Comparison of ENCODE assay signal across 9 mouse cellular contexts in the genomic region with DNA sequence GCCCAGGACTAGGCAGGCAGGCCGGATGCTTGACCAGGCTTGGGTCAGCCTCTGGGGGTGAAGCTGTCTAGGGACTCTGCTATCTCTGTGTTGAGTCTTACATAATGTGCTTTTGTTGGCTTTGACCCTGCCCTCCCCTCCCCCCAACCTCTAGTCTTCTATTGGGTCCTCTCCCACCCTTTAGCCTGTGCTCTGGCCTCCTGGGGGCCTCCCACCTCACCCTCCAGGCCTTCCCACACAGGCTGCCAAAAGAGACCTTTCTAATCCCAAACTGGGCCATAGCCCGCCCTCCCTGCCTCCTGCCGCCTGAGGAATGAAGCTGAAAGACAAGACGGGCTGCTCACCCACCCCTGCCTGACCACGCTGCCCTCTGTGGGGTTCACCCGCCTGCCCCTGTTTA. TPM values are rescaled to one million over a fixed set of nuclear protein-coding genes. Genes with fewer than 3 reads are reported as not detected.
DNase-seq lines count a peak whose midpoint lies in the region; ATAC-seq and TF ChIP-seq lines count a peak whose summit lies in the region.
"Had no signal": no experiment of that assay in that cellular context is flagged by ENCODE, and none has a peak within 500 bp of the region (broad histone marks: within the 10 kb centered on the region; RNA-seq: fewer than 3 reads in every experiment).

No protein-coding gene starts in this region.

- H3K9ac ChIP-seq in heart, embryonic 14.5 days (ENCODE audit: low read length): peak overlapping the region; percentile 61
- H3K9ac ChIP-seq in liver, embryonic 13.5 days: no peak overlapping the region

- peak overlapping the region; percentile 49 for H3K4me2 ChIP-seq in heart, embryonic 14.5 days (ENCODE audit: low read length)
- H3K4me2 ChIP-seq in liver, embryonic 13.5 days: no peak overlapping the region

- no peak for TF ChIP-seq CTCF in thymus, adult 2 months (IDR thresholded peaks at IDR 0.05; ENCODE audit: borderline replicate concordance, control insufficient read depth, extremely low read depth, insufficient read depth, low read length, poor library complexity)

- no peaks in the 10 kb centered on the region for H3K27me3 ChIP-seq in heart, embryonic 14.5 days (ENCODE audit: control insufficient read depth, insufficient read depth, low read length)
- peaks cover 5% of the 10 kb centered on the region for H3K27me3 ChIP-seq in liver, embryonic 13.5 days
- H3K27me3 ChIP-seq in thymus, adult 2 months (ENCODE audit: control insufficient read depth, insufficient read depth, low read length): peaks cover 4% of the 10 kb centered on the region; the same call in 1 of the 2 replicates

- H3K27ac ChIP-seq in heart, embryonic 14.5 days (replicated peaks in 1 of 2; ENCODE audit: control insufficient read depth in 1 of 2, insufficient read depth in 1 of 2, low read depth in 2 of 2, low read length in 2 of 2): peak overlapping the region; percentile 92 to 93
- peak overlapping the region; percentile 68 for H3K27ac ChIP-seq in liver, embryonic 13.5 days
- no peak overlapping the region for H3K27ac ChIP-seq in thymus, adult 2 months (ENCODE audit: control insufficient read depth, insufficient read depth, low read length)

- peaks cover 75 to 91% of the 10 kb centered on the region in 2 experiments for H3K4me1 ChIP-seq in heart, embryonic 14.5 days (ENCODE audit: control insufficient read depth in 2 of 2, insufficient read depth in 2 of 2, low read length in 2 of 2)
- H3K4me1 ChIP-seq in liver, embryonic 13.5 days (replicated peaks): peaks cover 85% of the 10 kb centered on the region
- H3K4me1 ChIP-seq in thymus, adult 2 months (replicated peaks; ENCODE audit: control insufficient read depth, insufficient read depth, low read length): peaks cover 22% of the 10 kb centered on the region

- H3K9me3 ChIP-seq in heart, embryonic 14.5 days (ENCODE audit: control insufficient read depth, low read length): no peaks in the 10 kb centered on the region
- H3K9me3 ChIP-seq in liver, embryonic 13.5 days (replicated peaks): no peaks in the 10 kb centered on the region
- H3K9me3 ChIP-seq: megakaryocyte, embryonic 14.5 days had no signal

- H3K4me3 ChIP-seq in heart, embryonic 14.5 days (ENCODE audit: control insufficient read depth in 1 of 2, insufficient read depth in 1 of 2, low read depth in 1 of 2, low read length in 2 of 2): no peak overlapping the region
- no peak overlapping the region for H3K4me3 ChIP-seq in liver, embryonic 13.5 days (replicated peaks)
- H3K4me3 ChIP-seq in thymus, adult 2 months (ENCODE audit: control insufficient read depth, insufficient read depth, low read length): no peak overlapping the region
- H3K4me3 ChIP-seq: megakaryocyte, embryonic 14.5 days had no signal

- H3K36me3 ChIP-seq in heart, embryonic 14.5 days (ENCODE audit: control insufficient read depth, insufficient read depth, low read length): peaks cover 17% of the 10 kb centered on the region
- H3K36me3 ChIP-seq in liver, embryonic 13.5 days: no peaks in the 10 kb centered on the region
- no peaks in the 10 kb centered on the region for H3K36me3 ChIP-seq in thymus, adult 2 months (ENCODE audit: control insufficient read depth, insufficient read depth, low read length)

- no peak for ATAC-seq in heart, embryonic 14.5 days (ENCODE audit: insufficient number of reproducible peaks, insufficient read depth, low FRiP score, low read depth)
- ATAC-seq in liver, embryonic 13.5 days (ENCODE audit: low read depth): no peak

- WGBS in heart, embryonic 14.5 days: 32% methylated on average over 6 of the region's 6 CpGs
- 67% methylated on average over 6 of the region's 6 CpGs for WGBS in liver, embryonic 13.5 days (ENCODE audit: insufficient replicate concordance)
- 81% methylated on average over 6 of the region's 6 CpGs for WGBS in thymus, adult 2 months

- DNase-seq in embryo, embryonic 9.5 days (ENCODE audit: extremely low spot score): peak; percentile 40
- no peak for DNase-seq in embryo, embryonic 10 days (ENCODE audit: low spot score)
- peak; percentile 68 for DNase-seq in 3T3-L1 (ENCODE audit: low read depth, low spot score)
- DNase-seq in liver, embryonic 13.5 days: no peak
- no peak for DNase-seq in thymus, adult 2 months
- no peak for DNase-seq in cerebellum, adult 8-10 months
- DNase-seq in right cerebral cortex, postnatal 10 days (ENCODE audit: low spot score in 2 of 2): no peak

- TF ChIP-seq POLR2A in thymus, adult 2 months (IDR thresholded peaks at IDR 0.05; ENCODE audit: control insufficient read depth, extremely low read depth, insufficient read depth, low read length, poor library complexity): no peak

RNA-seq across cellular contexts. Expression of a gene that starts 5.1 kb away (rescaled TPM):
- polyA plus RNA-seq in heart, embryonic 14.5 days (2014; fragmentation: Nextera tagmentation; extraction: Ambion mirVana): 18.1 and 25.1 TPM in 2 replicates
- 7.0 and 7.6 TPM in 2 replicates for polyA plus RNA-seq in liver, embryonic 13.5 days (2015; fragmentation: Nextera tagmentation; extraction: Ambion mirVana)
- polyA plus RNA-seq in thymus, adult 2 months (2012; rRNA removed): 20.8 and 22.9 TPM in 2 replicates

RNA-seq across cellular contexts. Expression of a gene that starts 34.0 kb away (rescaled TPM):
- polyA plus RNA-seq in heart, embryonic 14.5 days (2014; fragmentation: Nextera tagmentation; extraction: Ambion mirVana): 28.7 and 29.7 TPM in 2 replicates
- polyA plus RNA-seq in liver, embryonic 13.5 days (2015; fragmentation: Nextera tagmentation; extraction: Ambion mirVana): 3.3 and 3.7 TPM in 2 replicates
- 6.6 and 8.3 TPM in 2 replicates for polyA plus RNA-seq in thymus, adult 2 months (2012; rRNA removed)

Comparison
In these comparisons a context has a peak if more than half of its experiments do, and no peak if none do; other contexts are left out.
1. DNase-seq: peak in embryo, embryonic 9.5 days (single experiment) and 3T3-L1 (single experiment); none in embryo, embryonic 10 days (single experiment), liver, embryonic 13.5 days (single experiment), thymus, adult 2 months (single experiment), cerebellum, adult 8-10 months (single experiment) and right cerebral cortex, postnatal 10 days (0 of 2).